ENCODE assay signal across 11 mouse cellular contexts in genomic region chr13:30666537-30666936, GRCm38 (mm10). TPM values are rescaled to one million over a fixed set of nuclear protein-coding genes. Genes with fewer than 3 reads are reported as not detected.
DNase-seq lines count a peak whose midpoint lies in the region; ATAC-seq lines count a peak whose summit lies in the region.
"Had no signal": no experiment of that assay in that cellular context is flagged by ENCODE, and none has a peak within 500 bp of the region (broad histone marks: within the 10 kb centered on the region; RNA-seq: fewer than 3 reads in every experiment).

No protein-coding gene starts in this region.

- H3K9ac ChIP-seq in forebrain, embryonic 13.5 days = no peak overlapping the region
- no peak overlapping the region for H3K9ac ChIP-seq in neural tube, embryonic 15.5 days (replicated peaks)
- H3K9ac ChIP-seq: embryonic facial prominence, embryonic 12.5 days; forebrain, postnatal 0 days had no signal

- H3K4me1 ChIP-seq in forebrain, embryonic 13.5 days = no peaks in the 10 kb centered on the region
- no peaks in the 10 kb centered on the region for H3K4me1 ChIP-seq in neural tube, embryonic 15.5 days
- H3K4me1 ChIP-seq: embryonic facial prominence, embryonic 12.5 days had no signal

- no peaks in the 10 kb centered on the region for H3K27me3 ChIP-seq in forebrain, embryonic 13.5 days
- no peaks in the 10 kb centered on the region for H3K27me3 ChIP-seq in neural tube, embryonic 15.5 days (replicated peaks)
- H3K27me3 ChIP-seq: embryonic facial prominence, embryonic 12.5 days had no signal

- H3K4me3 ChIP-seq in forebrain, embryonic 13.5 days = no peak overlapping the region
- no peak overlapping the region for H3K4me3 ChIP-seq in neural tube, embryonic 15.5 days (replicated peaks)
- H3K4me3 ChIP-seq: embryonic facial prominence, embryonic 12.5 days had no signal

- no peaks in the 10 kb centered on the region for H3K36me3 ChIP-seq in forebrain, embryonic 13.5 days (ENCODE audit: poor library complexity, severe bottlenecking)
- 0 out of 2 replicates have a peak, but pooled peaks cover 3% of the 10 kb centered on the region for H3K36me3 ChIP-seq in neural tube, embryonic 15.5 days
- H3K36me3 ChIP-seq: embryonic facial prominence, embryonic 12.5 days had no signal

- no peak overlapping the region for H3K4me2 ChIP-seq in forebrain, embryonic 13.5 days
- no peak overlapping the region for H3K4me2 ChIP-seq in neural tube, embryonic 15.5 days
- H3K4me2 ChIP-seq: embryonic facial prominence, embryonic 12.5 days had no signal

- 94% methylated on average over 10 of the region's 10 CpGs for WGBS in forebrain, embryonic 13.5 days
- WGBS in neural tube, embryonic 15.5 days = 93% methylated on average over 10 of the region's 10 CpGs

- H3K9me3 ChIP-seq in forebrain, embryonic 13.5 days (replicated peaks) = no peaks in the 10 kb centered on the region; the same call in 1 of the 2 replicates
- no peaks in the 10 kb centered on the region for H3K9me3 ChIP-seq in neural tube, embryonic 15.5 days (replicated peaks)
- H3K9me3 ChIP-seq: embryonic facial prominence, embryonic 12.5 days had no signal

- ATAC-seq in forebrain, embryonic 13.5 days = no peak
- ATAC-seq in activated CD4-positive, CD25-positive, alpha-beta regulatory T cell, adult 4 months = no peak
- ATAC-seq in neural tube, embryonic 15.5 days (ENCODE audit: low FRiP score) = no peak
- ATAC-seq: forebrain, postnatal 0 days; hindbrain, embryonic 16.5 days had no signal

- no peak overlapping the region for H3K27ac ChIP-seq in forebrain, embryonic 13.5 days
- H3K27ac ChIP-seq in neural tube, embryonic 15.5 days (replicated peaks) = no peak overlapping the region
- H3K27ac ChIP-seq: embryonic facial prominence, embryonic 12.5 days had no signal

- DNase-seq in layer of hippocampus, adult 11-12 months (ENCODE audit: low spot score) = peak; percentile 29
- no peak for DNase-seq in layer of hippocampus, adult 9-10 months (ENCODE audit: low spot score)
- DNase-seq in kidney, postnatal 14 days = peak; percentile 66
- DNase-seq in left cerebral cortex, adult 8-10 months (ENCODE audit: low spot score in 2 of 2) = peak; percentile 48 to 81
- DNase-seq: forebrain, postnatal 0 days; liver had no signal

RNA-seq across cellular contexts. Expression of gene Dusp22, which starts 6.7 kb away (rescaled TPM):
- total RNA-seq in left cerebral cortex, adult 8-10 months (2022) = 10 to 100 TPM; 27.7 to 32.2 (median 30.5) TPM
- polyA plus RNA-seq in forebrain, embryonic 13.5 days (2015; fragmentation: Nextera tagmentation; extraction: Ambion mirVana) = 8.9 and 9.3 TPM in 2 replicates
- 1 to 10 TPM; 4.5 to 5.0 TPM for polyA plus RNA-seq in activated CD4-positive, CD25-positive, alpha-beta regulatory T cell, adult 4 months (2017; shearing (Covaris generic))
- polyA plus RNA-seq in neural tube, embryonic 15.5 days (2015; fragmentation: Nextera tagmentation; extraction: Ambion mirVana) = 34.2 and 35.6 TPM in 2 replicates
